Mouse (Mus musculus) heart, embryonic 10.5 days (tissue): ENCODE results near the gene Serpinf2. TPM values are rescaled to one million over a fixed set of nuclear protein-coding genes. Genes with fewer than 3 reads are reported as not detected.
A peak's percentile ranks its signal among the peaks of the same experiment; 100 is the strongest.

Experiments
- DNase-seq: peaks from one replicate; pipeline ENCODE4 v3.0.0-alpha.2; 2017; ENCODE audit warnings: low spot score
- H3K27ac ChIP-seq: fragments of 300-500 bp; sonication (generic); 2 replicates; pipeline ENCODE4 v1.5.1; 2016; ENCODE audit warnings: mild to moderate bottlenecking
- H3K27me3 ChIP-seq: fragments of 300-500 bp; sonication (generic); 2 replicates; pipeline ENCODE4 v1.6.1; 2016; ENCODE audit warnings: mild to moderate bottlenecking; ENCODE audit not compliant: poor library complexity, insufficient read depth, severe bottlenecking
- H3K36me3 ChIP-seq: fragments of 300-500 bp; sonication (generic); 2 replicates; pipeline ENCODE4 v1.6.1; 2016; ENCODE audit warnings: mild to moderate bottlenecking, moderate library complexity
- H3K4me1 ChIP-seq: fragments of 300-500 bp; sonication (generic); 2 replicates; pipeline ENCODE4 v1.6.1; 2016; ENCODE audit warnings: mild to moderate bottlenecking
- H3K4me3 ChIP-seq: fragments of 300-500 bp; sonication (generic); 2 replicates; pipeline ENCODE4 v1.5.1; 2016; ENCODE audit warnings: mild to moderate bottlenecking, moderate library complexity
- H3K9me3 ChIP-seq: fragments of 300-500 bp; sonication (generic); 2 replicates; pipeline ENCODE4 v1.6.1; 2016; ENCODE audit warnings: mild to moderate bottlenecking, moderate library complexity
- WGBS: fragments of 180-500 bp; shearing (Covaris S2); methylation state at CpG from one replicate; pipeline ENCODE4 v1.1.7; 2016; 5-methylcytosine and 5-hydroxymethylcytosine counted together
- polyA plus RNA-seq: library from polyadenylated mRNA; unstranded; fragments of >200 nt; fragmentation: Nextera tagmentation; extraction: Ambion mirVana; gene quantifications from 2 replicates; pipeline ENCODE4 v1.2.1, GENCODE M21; 2016

The Serpinf2 gene
- polyA plus RNA-seq, 1 experiment from 2014 or later = 98.2 TPM

GRCm38 (mm10) chr11:75420037-75420436, 19.4 kb downstream of the Serpinf2 start:
- H3K36me3 ChIP-seq = peaks cover 11% of the 10 kb centered on the region
- peaks cover 28% of the 10 kb centered on the region for H3K4me1 ChIP-seq
- no peak overlapping the region for H3K27ac ChIP-seq
- no peak overlapping the region for H3K4me3 ChIP-seq
- no peaks in the 10 kb centered on the region for H3K27me3 ChIP-seq
- DNase-seq = no peak
- H3K9me3 ChIP-seq = no peaks in the 10 kb centered on the region
- WGBS = 81% methylated on average over 7 of the region's 7 CpGs

DNA sequence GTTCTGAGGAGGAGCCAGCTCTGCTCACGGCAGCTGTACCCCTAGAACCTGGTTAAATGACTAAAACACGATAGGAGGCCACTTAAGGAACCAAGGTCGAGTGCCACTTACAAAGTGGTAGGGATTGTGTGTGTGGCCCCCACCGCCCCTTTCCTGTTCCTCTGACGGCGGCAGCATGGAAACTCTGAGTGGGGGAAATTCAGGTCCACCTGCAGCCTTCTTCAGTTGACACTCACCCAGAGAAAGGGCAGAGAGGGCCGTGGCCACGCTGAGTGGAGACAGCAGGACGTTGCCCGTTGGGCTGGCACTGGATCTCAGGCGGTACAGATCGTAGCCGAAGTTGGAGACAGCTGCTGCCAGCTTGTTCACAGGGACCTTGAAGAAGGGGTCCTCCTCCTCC, 23.4 kb downstream of the Serpinf2 start:
- no peak overlapping the region for H3K4me3 ChIP-seq
- 81% methylated on average over 13 of the region's 13 CpGs for WGBS
- H3K27me3 ChIP-seq = no peaks in the 10 kb centered on the region
- peaks cover 38% of the 10 kb centered on the region for H3K36me3 ChIP-seq
- H3K9me3 ChIP-seq = no peaks in the 10 kb centered on the region
- H3K4me1 ChIP-seq = peaks cover 9% of the 10 kb centered on the region
- DNase-seq = no peak
- H3K27ac ChIP-seq = no peak overlapping the region

GRCm38 (mm10) chr11:75415096-75415495, 24.3 kb downstream of the Serpinf2 start:
- H3K36me3 ChIP-seq = peaks cover 47% of the 10 kb centered on the region

GRCm38 (mm10) chr11:75410591-75410990, 28.8 kb downstream of the Serpinf2 start:
- 87% methylated on average over 7 of the region's 7 CpGs for WGBS
- H3K36me3 ChIP-seq = peaks cover 63% of the 10 kb centered on the region
- peak; percentile 73 for DNase-seq
- no peak overlapping the region for H3K4me3 ChIP-seq
- peaks cover 9% of the 10 kb centered on the region for H3K4me1 ChIP-seq
- no peaks in the 10 kb centered on the region for H3K27me3 ChIP-seq
- H3K27ac ChIP-seq = no peak overlapping the region
- H3K9me3 ChIP-seq = no peaks in the 10 kb centered on the region

More at GRCm38 (mm10) chr11:75415096-75415495, 24.3 kb downstream of the Serpinf2 start:
- Histone ChIP-seq H3K9me3 (no peaks in the 10 kb centered on the region), H3K27ac (no peak overlapping the region), H3K27me3 (no peaks in the 10 kb centered on the region), H3K4me1 (peaks cover 5% of the 10 kb centered on the region), H3K4me3 (no peak overlapping the region)
- DNase-seq = no peak
- 50% methylated on average over 7 of the region's 7 CpGs for WGBS

DNA sequence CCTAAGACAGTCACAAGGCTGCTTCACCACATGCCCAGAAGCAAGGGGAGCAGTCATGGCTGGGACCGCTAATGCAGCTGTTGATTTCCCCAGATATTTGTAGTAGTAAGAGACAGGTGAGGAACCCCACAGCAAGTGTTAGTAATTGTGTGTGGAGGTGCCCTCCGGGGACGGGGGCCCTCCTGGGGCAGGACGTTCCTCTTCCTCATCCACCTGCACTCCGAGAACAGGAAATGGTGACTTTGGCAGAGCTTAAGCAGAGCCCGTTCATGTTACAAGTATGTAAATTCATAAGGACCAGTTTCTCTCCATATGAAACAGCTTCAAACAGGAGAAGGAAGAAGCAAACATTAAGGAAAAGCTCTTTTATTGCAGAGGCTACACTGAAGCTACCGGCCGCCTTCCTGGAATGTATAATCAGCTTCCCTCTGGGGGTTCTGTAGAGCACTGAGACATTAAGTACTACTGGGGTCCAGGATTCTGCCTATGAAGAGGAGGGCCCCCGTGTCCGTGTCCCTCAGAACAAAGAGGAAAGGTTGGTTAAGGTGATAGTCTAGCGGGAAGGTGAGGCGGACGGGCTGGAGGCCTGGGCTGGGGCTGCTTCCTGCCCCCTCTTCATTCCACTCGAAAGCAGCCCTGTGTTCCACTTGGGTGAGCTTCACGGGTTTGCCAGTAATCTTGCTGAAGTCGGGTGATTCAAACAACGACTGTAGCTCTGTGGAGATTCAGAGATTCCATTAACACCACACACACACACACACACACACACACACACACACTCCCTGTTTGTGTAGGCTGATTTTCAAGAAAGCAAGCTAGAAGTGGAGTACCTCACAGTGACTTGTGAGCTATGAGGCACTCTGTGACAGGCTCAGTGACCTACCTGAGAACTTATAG, 29.5 kb downstream of the Serpinf2 start:
- peak; percentile 66 for DNase-seq
- Histone ChIP-seq H3K9me3 (no peaks in the 10 kb centered on the region), H3K4me3 (no peak overlapping the region), H3K4me1 (peaks cover 5% of the 10 kb centered on the region), H3K27me3 (no peaks in the 10 kb centered on the region), H3K27ac (no peak overlapping the region), H3K36me3 (peaks cover 57% of the 10 kb centered on the region)
- WGBS = 72% methylated on average over 17 of the region's 17 CpGs

DNA sequence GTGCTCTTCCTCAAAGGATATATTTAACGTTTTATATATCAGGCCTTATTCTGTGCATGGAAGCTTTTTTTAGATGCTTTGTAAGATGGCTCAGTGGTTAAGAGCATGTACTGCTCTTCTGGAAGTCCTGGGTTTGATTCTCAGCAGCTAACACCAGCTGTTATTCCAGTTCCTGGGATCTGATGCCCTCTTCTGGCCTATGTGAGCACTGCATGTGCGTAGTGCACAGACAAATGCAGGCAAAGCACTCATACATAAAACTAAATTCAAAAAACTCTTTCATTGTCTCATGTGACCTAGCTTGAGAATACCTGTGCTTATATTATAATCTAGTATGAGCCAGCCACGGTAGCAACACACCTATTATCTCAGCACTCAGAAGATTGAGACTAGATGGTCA, 32.5 kb downstream of the Serpinf2 start:
- no peak overlapping the region for H3K4me3 ChIP-seq
- H3K4me1 ChIP-seq = peaks cover 24% of the 10 kb centered on the region
- 37% methylated on average over 3 of the region's 3 CpGs for WGBS
- no peaks in the 10 kb centered on the region for H3K27me3 ChIP-seq
- no peak for DNase-seq
- H3K9me3 ChIP-seq = no peaks in the 10 kb centered on the region
- H3K27ac ChIP-seq = no peak overlapping the region
- H3K36me3 ChIP-seq = peaks cover 35% of the 10 kb centered on the region

GRCm38 (mm10) chr11:75406104-75406503, 33.3 kb downstream of the Serpinf2 start:
- DNase-seq = no peak
- 65% methylated on average over 4 of the region's 4 CpGs for WGBS
- no peaks in the 10 kb centered on the region for H3K9me3 ChIP-seq
- peaks cover 37% of the 10 kb centered on the region for H3K36me3 ChIP-seq
- H3K4me3 ChIP-seq = no peak overlapping the region
- peaks cover 24% of the 10 kb centered on the region for H3K4me1 ChIP-seq
- H3K27ac ChIP-seq = no peak overlapping the region
- H3K27me3 ChIP-seq = no peaks in the 10 kb centered on the region

GRCm38 (mm10) chr11:75404801-75405200, 34.6 kb downstream of the Serpinf2 start:
- WGBS = 83% methylated on average over 6 of the region's 6 CpGs
- Histone ChIP-seq H3K27me3 (no peaks in the 10 kb centered on the region), H3K4me1 (peaks cover 28% of the 10 kb centered on the region), H3K4me3 (no peak overlapping the region), H3K9me3 (no peaks in the 10 kb centered on the region), H3K36me3 (peaks cover 37% of the 10 kb centered on the region; the same call in 1 of the 2 replicates), H3K27ac (no peak overlapping the region)
- no peak for DNase-seq

GRCm38 (mm10) chr11:75403301-75404052, 35.9 kb downstream of the Serpinf2 start:
- 59% methylated on average over 6 of the region's 6 CpGs for WGBS
- peak overlapping the region; percentile 56; the same call in 1 of the 2 replicates for H3K27ac ChIP-seq

DNA sequence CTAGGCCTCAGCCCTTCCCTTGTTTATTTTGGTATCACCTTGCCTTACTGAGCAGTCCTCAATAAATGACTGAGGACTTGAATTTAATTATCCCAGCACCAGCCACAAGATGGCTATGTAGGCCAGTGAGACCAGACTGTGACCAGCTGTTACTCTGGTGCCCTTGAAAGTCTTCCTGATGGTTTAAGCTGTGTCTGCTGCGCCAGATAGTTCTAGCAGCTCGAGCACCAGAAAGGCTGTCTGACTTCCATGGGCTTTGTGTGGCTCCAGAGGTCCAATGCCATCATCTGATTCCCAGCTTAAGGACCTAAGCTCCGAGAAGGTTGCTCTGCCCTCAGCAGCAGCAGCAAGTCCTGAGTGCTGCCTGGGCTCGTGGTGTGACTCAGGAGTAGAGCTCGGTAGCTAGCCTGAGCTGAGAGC, 37.1 kb downstream of the Serpinf2 start:
- no peak for DNase-seq
- Histone ChIP-seq H3K9me3 (no peaks in the 10 kb centered on the region), H3K4me1 (peaks cover 28% of the 10 kb centered on the region), H3K4me3 (no peak overlapping the region), H3K27me3 (no peaks in the 10 kb centered on the region), H3K36me3 (peaks cover 34% of the 10 kb centered on the region; the same call in 1 of the 2 replicates), H3K27ac (peak overlapping the region; percentile 71; the same call in 1 of the 2 replicates)
- 53% methylated on average over 5 of the region's 5 CpGs for WGBS

More at GRCm38 (mm10) chr11:75403301-75404052, 35.9 kb downstream of the Serpinf2 start:
- Histone ChIP-seq H3K4me1 (peaks cover 28% of the 10 kb centered on the region), H3K27me3 (no peaks in the 10 kb centered on the region), H3K36me3 (peaks cover 34% of the 10 kb centered on the region; the same call in 1 of the 2 replicates), H3K4me3 (no peak overlapping the region), H3K9me3 (no peaks in the 10 kb centered on the region)
- no peak for DNase-seq

GRCm38 (mm10) chr11:75400099-75400498, 39.3 kb downstream of the Serpinf2 start:
- H3K9me3 ChIP-seq = no peaks in the 10 kb centered on the region
- 71% methylated on average over 9 of the region's 9 CpGs for WGBS
- H3K36me3 ChIP-seq = peaks cover 19% of the 10 kb centered on the region; the same call in 1 of the 2 replicates
- no peak overlapping the region for H3K4me3 ChIP-seq
- H3K27ac ChIP-seq = no peak overlapping the region
- DNase-seq = no peak
- no peaks in the 10 kb centered on the region for H3K27me3 ChIP-seq
- peaks cover 29% of the 10 kb centered on the region for H3K4me1 ChIP-seq

GRCm38 (mm10) chr11:75399411-75399841, 40.0 kb downstream of the Serpinf2 start:
- Histone ChIP-seq H3K4me3 (no peak overlapping the region), H3K27ac (no peak overlapping the region), H3K4me1 (peaks cover 29% of the 10 kb centered on the region), H3K27me3 (no peaks in the 10 kb centered on the region), H3K36me3 (peaks cover 19% of the 10 kb centered on the region; the same call in 1 of the 2 replicates), H3K9me3 (no peaks in the 10 kb centered on the region)
- WGBS = 80% methylated on average over 11 of the region's 11 CpGs
- DNase-seq = no peak

DNA sequence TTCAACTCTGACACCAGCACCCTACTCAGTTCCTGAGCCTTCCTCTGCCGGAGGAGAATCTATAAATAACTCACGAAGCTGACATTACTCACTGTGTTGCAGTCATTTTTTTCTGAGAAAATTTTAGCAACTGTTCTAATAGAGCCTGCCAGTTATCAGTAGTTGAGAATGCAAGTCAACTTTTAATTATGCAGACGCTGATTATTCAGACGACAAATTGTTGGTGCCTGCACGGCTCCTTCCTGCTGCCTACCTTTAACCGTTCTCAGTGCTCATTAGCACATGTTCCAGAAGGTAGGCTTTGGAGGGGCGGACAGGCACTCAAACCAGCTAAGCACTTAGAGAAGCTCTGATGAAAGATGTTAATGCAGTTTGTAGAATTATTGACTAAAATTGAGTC, 41.9 kb downstream of the Serpinf2 start:
- Histone ChIP-seq H3K4me3 (no peak overlapping the region), H3K4me1 (peaks cover 15% of the 10 kb centered on the region), H3K36me3 (peaks cover 19% of the 10 kb centered on the region; the same call in 1 of the 2 replicates), H3K27ac (no peak overlapping the region), H3K9me3 (no peaks in the 10 kb centered on the region), H3K27me3 (no peaks in the 10 kb centered on the region)
- DNase-seq = no peak
- WGBS = 63% methylated on average over 7 of the region's 7 CpGs
